Mouse (Mus musculus) monocyte, adult 59 days (primary cell): Measurements from ENCODE around the gene Parp14. TPM values are rescaled to one million over a fixed set of nuclear protein-coding genes. Genes with fewer than 3 reads are reported as not detected.

Source experiments
- total RNA-seq, 2 experiments: library from RNA; stranded (reverse); gene quantifications; one replicate each; pipeline ENCODE4 v1.2.4; 2023

Parp14 gene
- 10 to 100 TPM; 74.3 to 75.6 TPM for total RNA-seq

GRCm38 (mm10) chr16:35871048-35871851 is at the start of gene Parp14:
Gene Parp14 (minus strand): TSS chr16:35871544.

Other genes starting within 250 kb of the Parp14 start
- 10 to 100 TPM; 38.8 to 40.4 TPM for gene Dirc2, start 102.2 kb downstream of the Parp14 start, total RNA-seq
- gene Hspbap1, start 101.2 kb downstream of the Parp14 start, total RNA-seq, result 10 to 100 TPM; 10.8 to 11.5 TPM
- 10 to 100 TPM; 49.5 to 54.0 TPM for gene Parp9, start 66.9 kb upstream of the Parp14 start, total RNA-seq
- gene Dtx3l, start 67.6 kb upstream of the Parp14 start, total RNA-seq, result 10 to 100 TPM; 48.3 to 52.3 TPM
- 10 to 100 TPM; 74.1 to 74.5 TPM for gene Kpna1, start 107.2 kb upstream of the Parp14 start, total RNA-seq
- 1 to 10 TPM; 4.2 to 4.3 TPM for gene Wdr5b, start 169.6 kb upstream of the Parp14 start, total RNA-seq
- 10 to 100 TPM; 22.7 to 29.7 TPM for gene Fam162a, start 200.1 kb upstream of the Parp14 start, total RNA-seq
- gene Ccdc58, start 200.1 kb upstream of the Parp14 start, total RNA-seq, result 10 to 100 TPM; 17.9 to 24.8 TPM